Mouse (Mus musculus) stomach, postnatal 0 days (tissue): ENCODE measurements around the gene Cyba. TPM values are rescaled to one million over a fixed set of nuclear protein-coding genes. Genes with fewer than 3 reads are reported as not detected.

Source experiments
- ATAC-seq: fragments of 200-750 bp; cut with Nextera tagmentation; 2 replicates; pipeline ENCODE4 v1.8.0; 2017; ENCODE audit not compliant: low FRiP score, low TSS enrichment
- DNase-seq: peaks from one replicate; pipeline ENCODE4 v3.0.0-alpha.2; 2016; ENCODE audit warnings: low spot score
- H3K27ac ChIP-seq: fragments of 300-500 bp; sonication (generic); replicated peaks from 2 replicates; pipeline ENCODE4 v1.5.1; 2014; ENCODE audit warnings: mild to moderate bottlenecking, control low read depth
- H3K27me3 ChIP-seq: fragments of 300-500 bp; sonication (generic); 2 replicates; pipeline ENCODE4 v1.6.1; 2014; ENCODE audit warnings: low read length; ENCODE audit not compliant: control insufficient read depth, insufficient read depth
- H3K36me3 ChIP-seq: fragments of 300-500 bp; sonication (generic); 2 replicates; pipeline ENCODE4 v1.6.1; 2014; ENCODE audit warnings: low read length, mixed read lengths; ENCODE audit not compliant: control insufficient read depth, insufficient read depth
- H3K4me1 ChIP-seq: fragments of 300-500 bp; sonication (generic); replicated peaks from 2 replicates; pipeline ENCODE4 v1.6.1; 2014; ENCODE audit warnings: antibody characterized with exemption; ENCODE audit not compliant: control insufficient read depth, insufficient read depth
- H3K4me2 ChIP-seq: fragments of 300-500 bp; sonication (generic); replicated peaks from 2 replicates; pipeline ENCODE4 v1.6.1; 2014; ENCODE audit warnings: low read depth, mild to moderate bottlenecking, control low read depth, moderate library complexity
- H3K4me3 ChIP-seq: fragments of 300-500 bp; sonication (generic); 2 replicates; pipeline ENCODE4 v1.5.1; 2014; ENCODE audit warnings: low read depth, low read length, control low read depth
- H3K9ac ChIP-seq: fragments of 300-500 bp; sonication (generic); 2 replicates; pipeline ENCODE4 v1.6.1; 2014; ENCODE audit warnings: mild to moderate bottlenecking, low read length, control low read depth, mixed read lengths
- H3K9me3 ChIP-seq: fragments of 300-500 bp; sonication (generic); 2 replicates; pipeline ENCODE4 v1.6.1; 2016; ENCODE audit warnings: low read length; ENCODE audit not compliant: control insufficient read depth
- CTCF ChIP-seq: IDR thresholded peaks from 2 replicates; pipeline ENCODE4 v1.5.1; 2016; ENCODE audit warnings: antibody characterized with exemption, low read depth, mild to moderate bottlenecking, moderate library complexity
- EP300 ChIP-seq: optimal IDR thresholded peaks from 2 replicates; pipeline ENCODE3; 2016; ENCODE audit warnings: antibody characterized with exemption
- whole genome bisulfite sequencing: fragments of 180-500 bp; shearing (Covaris S2); extraction: QIAGEN DNeasy Blood & Tissue Kit; methylation state at CpG from one replicate; pipeline ENCODE4 v1.1.7; 2014; 5-methylcytosine and 5-hydroxymethylcytosine counted together
- polyA plus RNA-seq: library from polyadenylated mRNA; unstranded; fragments of >200 nt; fragmentation: Nextera tagmentation; extraction: Ambion mirVana; gene quantifications from 2 replicates; pipeline ENCODE4 v1.2.1, GENCODE M21; 2015

The Cyba gene
- polyA plus RNA-seq, 1 experiment from 2014 or later: 267 TPM

- Histone ChIP-seq H3K36me3 (peaks cover 59% of the 10 kb centered on the region), H3K9ac (no peak overlapping the region), H3K4me1 (no peaks in the 10 kb centered on the region), H3K9me3 (no peaks in the 10 kb centered on the region), H3K27me3 (no peaks in the 10 kb centered on the region), H3K27ac (no peak overlapping the region), H3K4me2 (no peak overlapping the region), H3K4me3 (no peak overlapping the region)
- WGBS: 86% methylated on average over 9 of the region's 9 CpGs
- no peak for ATAC-seq
- TF ChIP-seq EP300: no peak
- no peak for TF ChIP-seq CTCF
- no peak for DNase-seq
These were observed 27.5 kb downstream of the Cyba start for GRCm38 (mm10) chr8:122405146-122405805.

- ATAC-seq (no peak), DNase-seq (no peak)
- TF ChIP-seq CTCF (no peak), EP300 (no peak)
- H3K9ac ChIP-seq: no peak overlapping the region
- H3K9me3 ChIP-seq: no peaks in the 10 kb centered on the region
- peaks cover 29% of the 10 kb centered on the region for H3K36me3 ChIP-seq
- WGBS: 93% methylated on average over 9 of the region's 9 CpGs
- H3K27ac ChIP-seq: no peak overlapping the region
- no peaks in the 10 kb centered on the region for H3K4me1 ChIP-seq
- no peak overlapping the region for H3K4me2 ChIP-seq
- H3K27me3 ChIP-seq: no peaks in the 10 kb centered on the region
- no peak overlapping the region for H3K4me3 ChIP-seq
These were observed 34.5 kb downstream of the Cyba start for GRCm38 (mm10) chr8:122398186-122398585.

- ATAC-seq (no peak), DNase-seq (no peak)
- Histone ChIP-seq H3K27ac (no peak overlapping the region), H3K4me2 (no peak overlapping the region), H3K9ac (no peak overlapping the region), H3K4me3 (no peak overlapping the region), H3K27me3 (no peaks in the 10 kb centered on the region), H3K9me3 (no peaks in the 10 kb centered on the region), H3K36me3 (peaks cover 9% of the 10 kb centered on the region; the same call in 1 of the 2 replicates), H3K4me1 (no peaks in the 10 kb centered on the region)
- WGBS: 86% methylated on average over 6 of the region's 6 CpGs
- TF ChIP-seq CTCF: no peak
- TF ChIP-seq EP300: no peak
These were observed 37.4 kb downstream of the Cyba start for GRCm38 (mm10) chr8:122395291-122395690.

- no peak overlapping the region for H3K4me3 ChIP-seq
- no peaks in the 10 kb centered on the region for H3K4me1 ChIP-seq
- no peaks in the 10 kb centered on the region for H3K9me3 ChIP-seq
- H3K4me2 ChIP-seq: no peak overlapping the region
- DNase-seq: no peak
- peaks cover 10% of the 10 kb centered on the region for H3K36me3 ChIP-seq
- no peak for ATAC-seq
- H3K27me3 ChIP-seq: no peaks in the 10 kb centered on the region
- no peak overlapping the region for H3K27ac ChIP-seq
- TF ChIP-seq EP300 (no peak), CTCF (no peak)
- H3K9ac ChIP-seq: no peak overlapping the region
These were observed 39.0 kb downstream of the Cyba start for GRCm38 (mm10) chr8:122393717-122394116.

GRCm38 (mm10) chr8:122390758-122391157 lies 42.0 kb downstream of the Cyba start:
- H3K27me3 ChIP-seq: no peaks in the 10 kb centered on the region
- H3K4me3 ChIP-seq: no peak overlapping the region
- H3K9ac ChIP-seq: no peak overlapping the region
- H3K4me2 ChIP-seq: no peak overlapping the region
- no peak overlapping the region for H3K27ac ChIP-seq
- ATAC-seq (no peak), DNase-seq (no peak)
- no peak for TF ChIP-seq CTCF
- no peak for TF ChIP-seq EP300
- no peaks in the 10 kb centered on the region for H3K9me3 ChIP-seq
- 78% methylated on average over 3 of the region's 3 CpGs for WGBS
- H3K36me3 ChIP-seq: peaks cover 29% of the 10 kb centered on the region
- no peaks in the 10 kb centered on the region for H3K4me1 ChIP-seq

GRCm38 (mm10) chr8:122389357-122389756 lies 43.4 kb downstream of the Cyba start:
- H3K9ac ChIP-seq: no peak overlapping the region
- no peaks in the 10 kb centered on the region for H3K27me3 ChIP-seq
- H3K4me2 ChIP-seq: no peak overlapping the region
- H3K4me1 ChIP-seq: no peaks in the 10 kb centered on the region
- TF ChIP-seq EP300 (no peak), CTCF (peak; percentile 49)
- no peaks in the 10 kb centered on the region for H3K9me3 ChIP-seq
- ATAC-seq: no peak
- no peak overlapping the region for H3K4me3 ChIP-seq
- peaks cover 30% of the 10 kb centered on the region for H3K36me3 ChIP-seq
- WGBS: 84% methylated on average over 3 of the region's 3 CpGs
- no peak overlapping the region for H3K27ac ChIP-seq
- DNase-seq: no peak
